Mouse (Mus musculus): ENCODE measurements at regions not wholly inside any gene's neighbourhood (a gene's known extent, or its start where the extent isn't known, plus 50 kb on each side); places are given as distances from the start of the nearest gene placed in this dataset.

- Histone ChIP-seq H3K36me3 (ENCODE audit: insufficient read depth, low read length) (no peaks in the 10 kb centered on the region), H3K4me2 (ENCODE audit: low read depth, low read length) (no peak overlapping the region), H3K27ac (no peak overlapping the region), H3K9ac (replicated peaks; ENCODE audit: low read length) (no peak overlapping the region), H3K4me1 (ENCODE audit: insufficient read depth, low read length) (no peaks in the 10 kb centered on the region), H3K9me3 (ENCODE audit: low read length) (no peaks in the 10 kb centered on the region), H3K4me3 (ENCODE audit: low read length) (no peak overlapping the region), H3K27me3 (ENCODE audit: insufficient read depth, low read length) (no peaks in the 10 kb centered on the region)
- ATAC-seq (peak; percentile 47; the same call in 1 of the 2 replicates), DNase-seq (ENCODE audit: low spot score) (peak; percentile 40)
- TF ChIP-seq CTCF (IDR thresholded peaks at IDR 0.05; ENCODE audit: low read depth), result no peak
- 71% methylated on average over 20 of the region's 20 CpGs for WGBS
Measured at GRCm38 (mm10) chr2:169008756-169009155, 53.4 kb upstream of the Zfp64 start.

GRCm38 (mm10) chr2:169008333-169008732 is 52.9 kb upstream of the Zfp64 start:
- DNase-seq (ENCODE audit: low spot score) (no peak), ATAC-seq (no peak)
- Histone ChIP-seq H3K36me3 (ENCODE audit: insufficient read depth, low read length) (no peaks in the 10 kb centered on the region), H3K4me1 (ENCODE audit: insufficient read depth, low read length) (no peaks in the 10 kb centered on the region), H3K9ac (replicated peaks; ENCODE audit: low read length) (no peak overlapping the region), H3K27me3 (ENCODE audit: insufficient read depth, low read length) (no peaks in the 10 kb centered on the region), H3K27ac (no peak overlapping the region), H3K4me2 (ENCODE audit: low read depth, low read length) (no peak overlapping the region), H3K4me3 (ENCODE audit: low read length) (no peak overlapping the region), H3K9me3 (ENCODE audit: low read length) (no peaks in the 10 kb centered on the region)
- WGBS, result 66% methylated on average over 9 of the region's 9 CpGs
- TF ChIP-seq CTCF (IDR thresholded peaks at IDR 0.05; ENCODE audit: low read depth), result no peak

GRCm38 (mm10) chr2:169006549-169006948 is 51.2 kb upstream of the Zfp64 start:
- TF ChIP-seq CTCF (IDR thresholded peaks at IDR 0.05; ENCODE audit: low read depth), result no peak
- Histone ChIP-seq H3K9ac (replicated peaks; ENCODE audit: low read length) (no peak overlapping the region), H3K36me3 (ENCODE audit: insufficient read depth, low read length) (no peaks in the 10 kb centered on the region), H3K4me1 (ENCODE audit: insufficient read depth, low read length) (no peaks in the 10 kb centered on the region), H3K9me3 (ENCODE audit: low read length) (no peaks in the 10 kb centered on the region), H3K4me2 (ENCODE audit: low read depth, low read length) (no peak overlapping the region), H3K27ac (no peak overlapping the region), H3K4me3 (ENCODE audit: low read length) (no peak overlapping the region), H3K27me3 (ENCODE audit: insufficient read depth, low read length) (no peaks in the 10 kb centered on the region)
- ATAC-seq, result no peak
- 78% methylated on average over 10 of the region's 10 CpGs for WGBS
- no peak for DNase-seq (ENCODE audit: low spot score)

GRCm38 (mm10) chr2:169005810-169006209 is 50.4 kb upstream of the Zfp64 start:
- Histone ChIP-seq H3K36me3 (ENCODE audit: insufficient read depth, low read length) (no peaks in the 10 kb centered on the region), H3K4me1 (ENCODE audit: insufficient read depth, low read length) (no peaks in the 10 kb centered on the region), H3K27ac (no peak overlapping the region), H3K4me3 (ENCODE audit: low read length) (no peak overlapping the region), H3K27me3 (ENCODE audit: insufficient read depth, low read length) (no peaks in the 10 kb centered on the region), H3K9me3 (ENCODE audit: low read length) (no peaks in the 10 kb centered on the region), H3K4me2 (ENCODE audit: low read depth, low read length) (no peak overlapping the region), H3K9ac (replicated peaks; ENCODE audit: low read length) (no peak overlapping the region)
- ATAC-seq (no peak), DNase-seq (ENCODE audit: low spot score) (no peak)
- WGBS, result 91% methylated on average over 7 of the region's 7 CpGs
- no peak for TF ChIP-seq CTCF (IDR thresholded peaks at IDR 0.05; ENCODE audit: low read depth)

Small RNAs in the stretch of these regions (microRNA-seq; reads per million reads assigned to microRNA genes)
- gene Gm26469, result 0 reads per million in 2 experiments

Measured in hindbrain, postnatal 0 days (tissue).